Mouse (Mus musculus): ENCODE measurements around the gene Prkcb.

Gene Prkcb

DNA sequence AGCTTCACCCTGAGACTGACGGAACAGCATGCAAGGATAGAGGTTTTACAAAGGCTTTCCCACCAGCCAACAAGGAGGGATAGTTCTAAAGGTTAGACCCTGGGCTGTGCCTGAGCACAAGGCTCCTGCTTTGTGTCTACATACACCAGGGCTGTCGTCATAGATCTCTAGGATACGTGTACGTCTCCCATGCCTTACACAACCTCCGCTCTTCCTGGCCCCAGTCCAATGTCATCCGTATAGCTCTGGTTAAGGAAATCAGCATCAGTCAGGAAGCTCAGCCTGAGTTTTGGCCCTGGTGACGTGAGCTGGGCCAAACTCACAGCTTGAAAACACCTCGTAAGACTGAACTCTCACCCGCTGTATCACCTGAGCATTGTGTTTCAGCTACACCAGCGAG lies 307.3 kb downstream of the Prkcb start:
- no peak for DNase-seq (ENCODE audit: low spot score in 2 of 2)

DNA sequence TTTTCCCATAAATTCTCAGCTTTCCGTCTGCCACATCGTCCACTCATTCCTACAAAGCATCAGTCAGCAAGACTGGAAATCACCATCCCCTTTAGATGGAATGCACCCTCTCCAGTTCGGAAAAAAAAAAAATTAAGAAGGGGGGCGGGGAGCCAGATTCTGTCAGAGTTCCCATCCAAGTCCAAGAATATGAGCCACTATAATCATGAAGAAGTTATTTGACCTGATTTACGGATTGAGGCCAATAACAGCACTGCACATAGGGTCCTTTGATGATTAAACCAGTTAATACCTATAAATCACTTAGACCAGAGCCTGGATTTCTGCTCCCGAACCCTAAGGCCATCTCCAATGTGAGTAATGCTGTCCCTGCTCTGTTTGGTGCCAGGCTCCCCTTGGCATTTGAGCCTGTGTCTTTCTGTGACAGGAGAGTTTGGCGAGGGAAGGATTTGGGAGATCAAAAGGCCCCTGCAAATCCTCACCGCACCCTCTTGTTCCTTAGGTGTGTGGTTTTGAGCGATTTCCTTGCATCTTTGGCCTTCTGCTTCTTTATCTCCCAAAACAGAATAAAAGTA lies 308.1 kb downstream of the Prkcb start:
- no peak for DNase-seq (ENCODE audit: low spot score in 2 of 2)

DNA sequence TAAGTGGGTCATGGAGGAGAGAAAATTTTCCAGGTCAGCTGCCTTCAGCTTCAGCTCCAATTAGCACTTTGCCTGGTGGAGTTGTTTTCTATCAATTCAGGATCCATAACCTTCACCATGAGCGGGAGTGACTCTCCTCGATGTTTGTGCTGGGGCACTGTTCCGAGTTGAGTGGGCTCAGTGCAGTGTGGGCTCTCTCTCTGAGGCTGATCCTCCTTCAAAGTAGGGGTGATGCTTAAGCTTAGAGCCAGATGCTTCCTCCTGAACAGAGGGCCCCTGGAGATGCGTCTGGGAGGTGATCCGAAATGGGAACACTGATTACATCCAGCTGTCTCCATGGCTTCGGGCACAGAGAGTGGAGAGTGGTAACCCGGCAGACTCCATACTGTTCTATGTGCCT lies 308.8 kb downstream of the Prkcb start:
- DNase-seq (ENCODE audit: low spot score in 2 of 2): no peak

DNA sequence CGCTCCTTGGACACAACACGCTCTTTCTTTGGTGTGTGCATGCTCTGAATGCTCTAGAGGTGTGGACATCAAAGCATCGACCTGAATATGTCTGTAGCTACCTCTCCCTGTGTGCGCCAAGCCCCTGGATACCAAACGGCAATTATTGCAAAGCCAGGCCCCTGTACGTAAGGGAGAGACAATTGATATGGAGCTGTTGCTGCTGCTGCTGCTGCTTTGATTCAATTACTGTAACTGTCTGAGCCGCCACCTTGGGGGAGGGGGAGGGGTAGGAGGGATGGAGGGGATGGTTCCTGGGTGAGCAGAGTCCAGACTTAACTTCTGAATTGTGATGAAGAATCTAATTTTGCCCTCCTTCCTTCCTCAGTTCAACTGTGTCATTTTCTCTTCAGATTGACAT lies 312.3 kb downstream of the Prkcb start:
- no peak for DNase-seq (ENCODE audit: low spot score in 2 of 2)

DNA sequence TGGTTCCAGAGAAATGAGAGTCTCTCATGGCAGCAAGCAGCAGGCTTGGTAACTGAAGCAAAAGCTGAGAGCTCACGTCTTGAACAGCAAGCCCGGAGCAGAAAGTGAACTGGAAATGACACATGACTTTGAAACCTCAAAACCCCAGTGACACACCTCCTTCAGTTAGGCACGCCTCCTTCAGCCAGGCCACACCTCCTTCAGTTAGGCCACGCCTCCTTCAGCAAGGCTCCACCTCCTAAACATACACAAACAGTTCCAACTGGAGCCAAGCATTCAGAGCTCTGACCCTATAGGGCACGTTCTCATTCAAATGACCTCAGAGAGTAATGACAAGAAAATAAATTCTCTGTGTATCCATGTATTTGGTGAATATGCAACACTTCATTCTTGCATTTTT lies 316.5 kb downstream of the Prkcb start:
- DNase-seq (ENCODE audit: low spot score in 2 of 2): no peak

DNA sequence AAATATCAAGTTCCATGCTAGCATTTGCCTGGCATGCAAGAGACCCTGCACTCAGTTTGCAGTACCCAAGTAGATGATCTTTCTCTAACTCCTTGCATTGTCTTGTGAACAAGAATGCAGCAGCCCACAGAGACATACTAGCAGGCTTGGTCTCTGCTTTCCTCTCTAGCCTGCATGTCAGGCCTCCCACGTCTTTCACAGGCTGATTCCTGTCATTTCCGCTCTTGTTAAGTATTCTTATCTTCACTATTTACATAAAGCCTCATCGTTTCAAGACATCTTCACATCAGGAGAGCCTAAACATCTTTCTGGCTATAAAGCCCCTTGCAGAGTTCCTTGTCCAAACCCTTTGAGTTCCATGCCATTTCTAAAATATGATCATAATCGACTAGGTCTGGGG lies 320.9 kb downstream of the Prkcb start:
- DNase-seq (ENCODE audit: low spot score in 2 of 2): no peak

GRCm38 (mm10) chr7:122610161-122610560 lies 321.6 kb downstream of the Prkcb start:
- DNase-seq (ENCODE audit: low spot score in 2 of 2): no peak

- no peak for DNase-seq (ENCODE audit: low spot score in 2 of 2)
Observed at GRCm38 (mm10) chr7:122613876-122614275, 325.3 kb downstream of the Prkcb start.

DNA sequence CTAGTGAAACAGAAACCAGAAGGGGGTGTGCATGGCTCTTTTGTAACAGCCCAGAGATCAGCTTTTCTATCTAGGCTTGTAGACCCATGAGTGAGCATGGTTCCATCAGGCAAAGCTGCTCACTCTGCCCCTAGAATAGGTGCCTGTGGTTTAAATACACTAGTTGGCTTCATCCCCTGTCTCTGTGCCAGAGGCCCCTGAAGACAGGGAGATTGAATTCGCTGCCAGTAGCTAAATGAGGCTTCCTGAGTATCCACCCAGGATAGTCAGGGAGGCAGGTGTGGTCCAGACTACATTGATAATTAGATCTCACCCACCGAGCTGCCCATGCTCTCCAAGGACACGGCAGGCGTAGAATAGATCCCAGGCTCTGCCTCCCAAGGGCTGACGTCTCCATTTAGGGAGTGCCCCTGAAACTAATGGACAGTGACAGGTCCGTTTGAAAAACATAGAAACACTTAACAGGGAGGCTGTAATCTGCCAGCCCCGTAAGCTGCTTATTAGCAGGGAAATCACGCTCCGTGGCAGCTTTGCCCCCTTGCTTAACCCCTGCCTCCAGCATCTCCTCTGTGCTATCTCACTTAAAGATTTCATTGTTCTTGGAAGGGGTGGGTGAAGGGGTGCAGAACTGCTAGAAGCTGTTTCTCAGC lies 333.7 kb downstream of the Prkcb start:
- DNase-seq (ENCODE audit: low spot score in 2 of 2): no peak

DNA sequence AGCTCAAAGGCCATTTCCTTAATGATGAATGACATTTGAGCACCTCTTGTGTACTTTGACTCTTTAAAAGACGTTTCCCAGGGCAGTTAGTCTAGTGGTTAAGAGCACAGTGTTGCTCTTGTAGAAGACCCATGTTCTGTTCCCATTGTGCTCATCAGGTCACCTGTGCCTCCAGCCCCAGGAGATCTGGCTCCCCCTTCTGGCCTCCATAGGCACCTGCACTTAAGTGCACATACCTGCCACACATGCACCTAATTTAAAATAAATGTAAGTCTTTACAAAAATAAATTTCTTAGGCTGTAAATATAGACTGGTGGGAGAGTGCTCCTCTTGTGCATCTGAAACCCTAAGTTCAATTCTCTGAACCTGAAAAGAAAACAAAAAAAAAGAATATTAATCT lies 335.2 kb downstream of the Prkcb start:
- DNase-seq (ENCODE audit: low spot score in 2 of 2): no peak

DNA sequence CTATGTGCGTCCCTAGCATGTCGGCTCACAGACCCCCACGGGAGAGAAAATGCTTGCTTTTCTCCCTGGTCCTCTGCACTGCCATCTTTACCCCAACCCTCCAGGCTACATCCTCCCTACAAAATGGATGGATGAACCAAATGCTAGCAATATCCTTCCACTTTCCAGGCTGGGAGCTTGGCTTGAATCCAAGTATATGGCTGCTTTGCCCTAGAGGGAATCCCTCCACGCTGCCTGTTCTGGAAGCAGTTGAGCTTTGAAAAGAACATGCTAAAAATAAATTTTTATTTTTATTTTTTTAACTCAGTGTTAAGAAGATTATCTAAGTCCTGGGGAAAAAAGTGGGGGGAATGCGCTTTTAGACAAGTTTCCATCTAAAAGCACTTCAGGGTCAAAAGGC lies 339.5 kb downstream of the Prkcb start:
- no peak for DNase-seq (ENCODE audit: low spot score in 2 of 2)

GRCm38 (mm10) chr7:122630386-122630785 lies 341.8 kb downstream of the Prkcb start:
- no peak for DNase-seq (ENCODE audit: low spot score in 2 of 2)

GRCm38 (mm10) chr7:122631151-122631550 lies 342.6 kb downstream of the Prkcb start:
- DNase-seq (ENCODE audit: low spot score in 2 of 2): no peak

DNA sequence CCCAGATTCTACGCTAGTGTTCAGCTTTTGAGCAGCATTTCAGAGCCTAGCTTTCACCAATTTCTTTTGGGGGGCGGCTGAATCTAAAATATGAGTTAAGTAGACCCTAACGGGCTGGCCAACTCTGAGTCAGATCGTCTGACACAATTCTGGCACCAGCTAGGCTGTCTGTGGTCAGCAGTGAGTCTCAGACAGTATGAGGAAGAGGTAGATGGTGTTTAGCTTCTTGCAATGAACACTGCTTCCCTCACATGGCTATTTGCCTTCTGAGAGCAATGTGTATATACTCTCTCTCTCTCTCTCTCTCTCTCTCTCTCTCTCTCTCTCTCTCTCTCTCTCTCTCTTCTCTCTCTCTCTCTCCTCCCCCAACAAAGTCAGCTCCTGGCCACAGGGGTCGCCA lies 344.4 kb downstream of the Prkcb start:
- no peak for DNase-seq (ENCODE audit: low spot score in 2 of 2)

- no peak for DNase-seq (ENCODE audit: low spot score in 2 of 2)
Observed at GRCm38 (mm10) chr7:122633463-122633862, 344.9 kb downstream of the Prkcb start.

- no peak for DNase-seq (ENCODE audit: low spot score in 2 of 2)
Observed at GRCm38 (mm10) chr7:122643676-122644075, 355.1 kb downstream of the Prkcb start.

DNA sequence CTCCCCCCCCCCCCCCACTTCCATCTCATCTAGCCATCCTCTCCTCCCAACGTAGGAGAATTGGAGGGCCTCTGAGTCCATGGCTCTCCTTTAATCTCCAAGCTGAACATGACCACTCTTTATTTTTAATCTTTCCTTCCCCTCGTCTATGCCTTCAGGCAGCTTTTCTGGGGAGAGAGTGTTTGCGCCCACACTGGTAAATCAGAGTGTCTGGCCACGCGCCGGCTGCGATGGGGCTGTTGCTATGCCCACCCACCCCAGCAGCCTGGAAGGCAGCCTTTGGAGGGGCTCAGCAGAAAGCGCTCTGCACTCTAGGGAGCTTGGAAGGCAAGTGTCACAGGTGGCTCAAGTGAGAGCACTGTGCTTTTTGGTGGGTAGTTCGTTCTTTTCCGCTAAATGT lies 360.8 kb downstream of the Prkcb start:
- no peak for DNase-seq (ENCODE audit: low spot score in 2 of 2)

DNA sequence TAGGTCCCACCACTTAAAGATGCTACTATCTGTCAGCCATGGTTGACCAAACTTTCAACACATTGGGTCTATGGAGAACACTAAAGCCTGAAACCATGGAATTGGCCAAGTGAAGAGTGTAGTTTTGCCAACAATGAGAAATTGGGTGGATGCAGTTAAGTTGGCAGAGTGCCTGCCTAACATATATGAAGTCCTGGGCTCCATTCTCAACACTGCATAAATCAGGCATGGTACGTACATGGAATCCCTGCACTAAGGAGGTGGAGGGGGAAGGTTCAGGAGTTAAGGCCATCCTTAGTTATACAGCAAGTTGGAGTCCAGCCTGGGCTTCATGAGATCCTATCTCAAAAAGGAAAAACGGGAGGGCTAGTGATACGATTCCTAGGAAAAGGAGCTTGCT lies 364.0 kb downstream of the Prkcb start:
- DNase-seq (ENCODE audit: low spot score in 2 of 2): no peak

- DNase-seq (ENCODE audit: low spot score in 2 of 2): no peak
Observed at GRCm38 (mm10) chr7:122656671-122657070, 368.1 kb downstream of the Prkcb start.

- DNase-seq (ENCODE audit: low spot score in 2 of 2): no peak
Observed at GRCm38 (mm10) chr7:122657423-122658126, 369.0 kb downstream of the Prkcb start.

DNA sequence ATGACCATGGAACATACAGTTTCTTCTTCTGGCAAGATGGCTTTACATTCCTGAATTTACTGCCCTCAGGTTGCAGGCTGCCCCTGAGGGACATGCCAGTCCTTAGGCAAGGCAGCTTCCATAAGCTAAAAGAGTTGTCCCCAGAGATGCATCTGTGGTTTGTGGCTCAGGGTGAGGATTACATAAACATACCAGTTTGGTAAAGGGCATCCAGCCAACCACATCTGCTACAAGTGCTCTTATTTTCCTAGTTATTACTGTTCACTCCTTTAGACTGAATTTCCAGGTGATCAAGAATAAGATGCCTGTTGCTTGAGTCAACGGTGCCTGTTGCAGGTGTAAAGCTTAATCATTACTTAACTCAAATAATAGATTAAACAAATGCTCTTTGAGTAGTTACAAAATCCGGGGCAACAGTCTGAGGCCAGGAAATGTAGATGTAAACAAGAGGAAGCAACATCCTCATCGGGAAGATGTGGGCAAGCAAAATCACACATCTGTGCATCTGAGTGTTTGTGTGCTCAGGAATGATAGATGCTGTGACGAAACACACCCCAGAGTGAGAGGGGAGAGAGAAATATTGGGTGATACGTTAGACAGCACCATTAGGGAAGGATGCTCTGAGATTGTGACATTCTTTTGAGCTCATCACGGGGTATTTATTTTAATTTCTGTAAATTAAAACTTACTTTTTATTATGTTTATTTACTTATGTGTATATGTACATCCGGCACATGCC lies 376.9 kb downstream of the Prkcb start:
- DNase-seq (ENCODE audit: low spot score in 2 of 2): no peak

- DNase-seq (ENCODE audit: low spot score in 2 of 2): no peak
Observed at GRCm38 (mm10) chr7:122667903-122668302, 379.4 kb downstream of the Prkcb start.

DNA sequence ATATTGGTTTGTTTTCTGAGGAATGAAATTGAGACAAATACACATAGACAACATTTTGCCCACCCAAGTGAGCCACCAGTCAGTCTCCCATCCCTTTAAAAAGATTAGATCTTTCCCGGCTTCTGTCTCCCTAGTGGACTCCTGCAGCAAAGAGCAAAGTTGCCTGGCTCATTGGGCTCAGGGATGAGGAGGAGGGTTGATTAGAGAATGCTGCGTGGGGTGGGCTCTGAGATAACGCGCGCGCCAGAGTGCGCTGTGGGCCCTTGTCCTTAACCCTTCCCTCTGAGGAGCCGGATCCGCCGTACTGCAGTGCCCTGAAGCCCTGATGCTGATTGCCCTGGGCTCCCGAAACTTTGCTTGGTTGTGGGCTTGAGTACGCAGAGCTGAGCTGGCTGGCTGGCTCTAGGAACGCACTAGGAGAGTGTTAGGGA lies 381.9 kb downstream of the Prkcb start, which contains the start of gene Cacng3:
Cacng3 (plus strand) TSS at position 51 of the 431 bp plus-strand sequence.
- DNase-seq (ENCODE audit: low spot score in 2 of 2): no peak

Measured in urinary bladder, adult 18-20 months (tissue).